Mouse (Mus musculus): ENCODE results near the gene Gfra1. TPM values are rescaled to one million over a fixed set of nuclear protein-coding genes. Genes with fewer than 3 reads are reported as not detected.

The Gfra1 gene
- polyA plus RNA-seq, 1 experiment from 2014 or later: 40.4 TPM

- Histone ChIP-seq H3K9me3 (ENCODE audit: control insufficient read depth, low read length) (no peaks in the 10 kb centered on the region), H3K4me1 (ENCODE audit: control insufficient read depth, insufficient read depth, low read length) (no peaks in the 10 kb centered on the region), H3K36me3 (ENCODE audit: control insufficient read depth, insufficient read depth, low read length) (no peaks in the 10 kb centered on the region), H3K27ac (ENCODE audit: low read depth, low read length) (no peak overlapping the region), H3K9ac (ENCODE audit: low read length) (no peak overlapping the region), H3K4me2 (ENCODE audit: low read depth) (no peak overlapping the region), H3K27me3 (ENCODE audit: control insufficient read depth, insufficient read depth, low read length) (no peaks in the 10 kb centered on the region), H3K4me3 (ENCODE audit: low read depth, low read length) (no peak overlapping the region)
- ATAC-seq (ENCODE audit: insufficient read depth, low FRiP score, low TSS enrichment) (no peak), DNase-seq (ENCODE audit: low spot score) (no peak)
- WGBS: 73% methylated on average over 6 of the region's 6 CpGs
These were observed 167.6 kb downstream of the Gfra1 start for GRCm38 (mm10) chr19:58288145-58288544.

GRCm38 (mm10) chr19:58275281-58275680, 180.4 kb downstream of the Gfra1 start:
- ATAC-seq (ENCODE audit: insufficient read depth, low FRiP score, low TSS enrichment): no peak
- Histone ChIP-seq H3K4me1 (ENCODE audit: control insufficient read depth, insufficient read depth, low read length) (no peaks in the 10 kb centered on the region), H3K9ac (ENCODE audit: low read length) (no peak overlapping the region), H3K4me2 (ENCODE audit: low read depth) (no peak overlapping the region), H3K36me3 (ENCODE audit: control insufficient read depth, insufficient read depth, low read length) (no peaks in the 10 kb centered on the region), H3K9me3 (ENCODE audit: control insufficient read depth, low read length) (no peaks in the 10 kb centered on the region), H3K27ac (ENCODE audit: low read depth, low read length) (no peak overlapping the region), H3K27me3 (ENCODE audit: control insufficient read depth, insufficient read depth, low read length) (no peaks in the 10 kb centered on the region), H3K4me3 (ENCODE audit: low read depth, low read length) (no peak overlapping the region)
- WGBS: 80% methylated on average over 9 of the region's 9 CpGs
- DNase-seq (ENCODE audit: low spot score): no peak

- Histone ChIP-seq H3K27ac (ENCODE audit: low read depth, low read length) (no peak overlapping the region), H3K9me3 (ENCODE audit: control insufficient read depth, low read length) (no peaks in the 10 kb centered on the region), H3K4me1 (ENCODE audit: control insufficient read depth, insufficient read depth, low read length) (no peaks in the 10 kb centered on the region), H3K36me3 (ENCODE audit: control insufficient read depth, insufficient read depth, low read length) (no peaks in the 10 kb centered on the region), H3K4me3 (ENCODE audit: low read depth, low read length) (no peak overlapping the region), H3K9ac (ENCODE audit: low read length) (no peak overlapping the region), H3K27me3 (ENCODE audit: control insufficient read depth, insufficient read depth, low read length) (no peaks in the 10 kb centered on the region), H3K4me2 (ENCODE audit: low read depth) (no peak overlapping the region)
- DNase-seq (ENCODE audit: low spot score) (no peak), ATAC-seq (ENCODE audit: insufficient read depth, low FRiP score, low TSS enrichment) (no peak)
- WGBS: 91% methylated on average over 8 of the region's 8 CpGs
These were observed 183.9 kb downstream of the Gfra1 start for GRCm38 (mm10) chr19:58271815-58272214.

GRCm38 (mm10) chr19:58270778-58271177, 184.9 kb downstream of the Gfra1 start:
- Histone ChIP-seq H3K27ac (ENCODE audit: low read depth, low read length) (no peak overlapping the region), H3K27me3 (ENCODE audit: control insufficient read depth, insufficient read depth, low read length) (no peaks in the 10 kb centered on the region), H3K9ac (ENCODE audit: low read length) (no peak overlapping the region), H3K4me3 (ENCODE audit: low read depth, low read length) (no peak overlapping the region), H3K4me1 (ENCODE audit: control insufficient read depth, insufficient read depth, low read length) (no peaks in the 10 kb centered on the region), H3K4me2 (ENCODE audit: low read depth) (no peak overlapping the region), H3K9me3 (ENCODE audit: control insufficient read depth, low read length) (no peaks in the 10 kb centered on the region), H3K36me3 (ENCODE audit: control insufficient read depth, insufficient read depth, low read length) (no peaks in the 10 kb centered on the region)
- WGBS: 85% methylated on average over 5 of the region's 5 CpGs
- ATAC-seq (ENCODE audit: insufficient read depth, low FRiP score, low TSS enrichment) (no peak), DNase-seq (ENCODE audit: low spot score) (no peak)

GRCm38 (mm10) chr19:58268476-58268875, 187.2 kb downstream of the Gfra1 start:
- Histone ChIP-seq H3K9me3 (ENCODE audit: control insufficient read depth, low read length) (no peaks in the 10 kb centered on the region), H3K27me3 (ENCODE audit: control insufficient read depth, insufficient read depth, low read length) (no peaks in the 10 kb centered on the region), H3K9ac (ENCODE audit: low read length) (no peak overlapping the region), H3K4me3 (ENCODE audit: low read depth, low read length) (no peak overlapping the region), H3K4me2 (ENCODE audit: low read depth) (no peak overlapping the region), H3K36me3 (ENCODE audit: control insufficient read depth, insufficient read depth, low read length) (no peaks in the 10 kb centered on the region), H3K4me1 (ENCODE audit: control insufficient read depth, insufficient read depth, low read length) (no peaks in the 10 kb centered on the region), H3K27ac (ENCODE audit: low read depth, low read length) (no peak overlapping the region)
- no peak for DNase-seq (ENCODE audit: low spot score)
- WGBS: 79% methylated on average over 4 of the region's 4 CpGs
- ATAC-seq (ENCODE audit: insufficient read depth, low FRiP score, low TSS enrichment): no peak

- ATAC-seq (ENCODE audit: insufficient read depth, low FRiP score, low TSS enrichment) (no peak), DNase-seq (ENCODE audit: low spot score) (no peak)
- Histone ChIP-seq H3K9me3 (ENCODE audit: control insufficient read depth, low read length) (no peaks in the 10 kb centered on the region), H3K27ac (ENCODE audit: low read depth, low read length) (no peak overlapping the region), H3K9ac (ENCODE audit: low read length) (no peak overlapping the region), H3K4me3 (ENCODE audit: low read depth, low read length) (no peak overlapping the region), H3K4me2 (ENCODE audit: low read depth) (no peak overlapping the region), H3K36me3 (ENCODE audit: control insufficient read depth, insufficient read depth, low read length) (no peaks in the 10 kb centered on the region), H3K27me3 (ENCODE audit: control insufficient read depth, insufficient read depth, low read length) (no peaks in the 10 kb centered on the region), H3K4me1 (ENCODE audit: control insufficient read depth, insufficient read depth, low read length) (no peaks in the 10 kb centered on the region)
- 35% methylated on average over 7 of the region's 7 CpGs for WGBS
These were observed 189.1 kb downstream of the Gfra1 start for GRCm38 (mm10) chr19:58266600-58266999.

- Histone ChIP-seq H3K9me3 (ENCODE audit: control insufficient read depth, low read length) (no peaks in the 10 kb centered on the region), H3K36me3 (ENCODE audit: control insufficient read depth, insufficient read depth, low read length) (no peaks in the 10 kb centered on the region), H3K4me3 (ENCODE audit: low read depth, low read length) (no peak overlapping the region), H3K27ac (ENCODE audit: low read depth, low read length) (no peak overlapping the region), H3K4me1 (ENCODE audit: control insufficient read depth, insufficient read depth, low read length) (no peaks in the 10 kb centered on the region), H3K9ac (ENCODE audit: low read length) (no peak overlapping the region), H3K27me3 (ENCODE audit: control insufficient read depth, insufficient read depth, low read length) (no peaks in the 10 kb centered on the region), H3K4me2 (ENCODE audit: low read depth) (no peak overlapping the region)
- WGBS: 81% methylated on average over 8 of the region's 8 CpGs
- no peak for DNase-seq (ENCODE audit: low spot score)
- no peak for ATAC-seq (ENCODE audit: insufficient read depth, low FRiP score, low TSS enrichment)
These were observed 194.8 kb downstream of the Gfra1 start for GRCm38 (mm10) chr19:58260934-58261333.

- WGBS: 61% methylated on average over 2 of the region's 2 CpGs
- Histone ChIP-seq H3K36me3 (ENCODE audit: control insufficient read depth, insufficient read depth, low read length) (no peaks in the 10 kb centered on the region), H3K27me3 (ENCODE audit: control insufficient read depth, insufficient read depth, low read length) (no peaks in the 10 kb centered on the region), H3K4me2 (ENCODE audit: low read depth) (no peak overlapping the region), H3K9me3 (ENCODE audit: control insufficient read depth, low read length) (no peaks in the 10 kb centered on the region), H3K4me3 (ENCODE audit: low read depth, low read length) (no peak overlapping the region), H3K4me1 (ENCODE audit: control insufficient read depth, insufficient read depth, low read length) (no peaks in the 10 kb centered on the region), H3K9ac (ENCODE audit: low read length) (no peak overlapping the region), H3K27ac (ENCODE audit: low read depth, low read length) (no peak overlapping the region)
- no peak for DNase-seq (ENCODE audit: low spot score)
- ATAC-seq (ENCODE audit: insufficient read depth, low FRiP score, low TSS enrichment): no peak
These were observed 196.5 kb downstream of the Gfra1 start for GRCm38 (mm10) chr19:58259250-58259649.

GRCm38 (mm10) chr19:58256485-58256884, 199.2 kb downstream of the Gfra1 start:
- H3K4me1 ChIP-seq (ENCODE audit: control insufficient read depth, insufficient read depth, low read length): no peaks in the 10 kb centered on the region
- H3K9ac ChIP-seq (ENCODE audit: low read length): no peak overlapping the region
- H3K27me3 ChIP-seq (ENCODE audit: control insufficient read depth, insufficient read depth, low read length): no peaks in the 10 kb centered on the region
- no peaks in the 10 kb centered on the region for H3K9me3 ChIP-seq (ENCODE audit: control insufficient read depth, low read length)
- H3K36me3 ChIP-seq (ENCODE audit: control insufficient read depth, insufficient read depth, low read length): no peaks in the 10 kb centered on the region
- H3K4me3 ChIP-seq (ENCODE audit: low read depth, low read length): no peak overlapping the region
- H3K27ac ChIP-seq (ENCODE audit: low read depth, low read length): no peak overlapping the region
- ATAC-seq (ENCODE audit: insufficient read depth, low FRiP score, low TSS enrichment): no peak
- H3K4me2 ChIP-seq (ENCODE audit: low read depth): no peak overlapping the region
- no peak for DNase-seq (ENCODE audit: low spot score)
- 90% methylated on average over 3 of the region's 3 CpGs for WGBS

All from neural tube, embryonic 11.5 days (tissue).